Mouse (Mus musculus): ENCODE measurements at regions not wholly inside any gene's neighbourhood (a gene's known extent, or its start where the extent isn't known, plus 50 kb on each side); places are given as distances from the start of the nearest gene placed in this dataset.

- no peak for DNase-seq (ENCODE audit: low spot score in 2 of 2)
Measured at GRCm38 (mm10) chr12:17481687-17482086, 62.9 kb upstream of the Odc1 start.

- no peak for DNase-seq (ENCODE audit: low spot score in 2 of 2)
Measured at GRCm38 (mm10) chr12:17482196-17482595, 62.4 kb upstream of the Odc1 start.

GRCm38 (mm10) chr12:17484448-17484847 lies 60.1 kb upstream of the Odc1 start:
- DNase-seq (ENCODE audit: low spot score in 2 of 2) = peak; percentile 48 to 66

- DNase-seq (ENCODE audit: low spot score in 2 of 2) = no peak
Measured at GRCm38 (mm10) chr12:17486062-17486770, 58.4 kb upstream of the Odc1 start.

- DNase-seq (ENCODE audit: low spot score in 2 of 2) = no peak
Measured at GRCm38 (mm10) chr12:17487336-17487735, 57.3 kb upstream of the Odc1 start.

GRCm38 (mm10) chr12:17488203-17488602 lies 56.4 kb upstream of the Odc1 start:
- DNase-seq (ENCODE audit: low spot score in 2 of 2) = no peak

- no peak for DNase-seq (ENCODE audit: low spot score in 2 of 2)
Measured at GRCm38 (mm10) chr12:17489971-17490370, 54.6 kb upstream of the Odc1 start.

GRCm38 (mm10) chr12:17492574-17492973 lies 52.0 kb upstream of the Odc1 start:
- no peak for DNase-seq (ENCODE audit: low spot score in 2 of 2)

- DNase-seq (ENCODE audit: low spot score in 2 of 2) = no peak
Measured at GRCm38 (mm10) chr12:17493053-17493452, 51.5 kb upstream of the Odc1 start.

- DNase-seq (ENCODE audit: low spot score in 2 of 2) = no peak
Measured at GRCm38 (mm10) chr12:17493810-17494209, 50.8 kb upstream of the Odc1 start.
